Mouse (Mus musculus) adrenal gland, postnatal 36 days (tissue): Measurements from ENCODE around the gene Cyp21a1. TPM values are rescaled to one million over a fixed set of nuclear protein-coding genes. Genes with fewer than 3 reads are reported as not detected.
A peak's percentile ranks its signal among the peaks of the same experiment; 100 is the strongest.
"Not testable (repeated sequence)": the region's sequence is repeated elsewhere in the genome, so short reads cannot be mapped to it uniquely, and the experiment has no call there.

Source experiments
- DNase-seq, 2 experiments: peaks; one replicate each; pipeline ENCODE4 v3.0.0; 2021; ENCODE audit warnings: mixed read lengths in 1 of 2
- long read RNA-seq, 2 experiments: library from polyadenylated mRNA; stranded (forward); transcript quantifications; one replicate each; pipeline ENCODE4 v2.0.0; 2021; ENCODE audit warnings: borderline sequencing depth in 2 of 2
- total RNA-seq, 2 experiments: library from RNA; stranded (reverse); gene quantifications; 2 replicates each; pipeline ENCODE4 v1.2.3; 2021

Cyp21a1 gene
- total RNA-seq = 1,000 to 10,000 TPM; 6,006 to 9,312 TPM
- long read RNA-seq, experiment 1, transcript Cyp21a1-201 (10 exons, 2,058 nt) = major isoform, 12,777 of 15,768 reads
- long read RNA-seq, experiment 1, partial matches to known transcripts = 1,820 of 15,768 reads
- long read RNA-seq, experiment 1, other reads (novel, unspliced or antisense) = 1,171 of 15,768 reads
- long read RNA-seq, experiment 2, transcript Cyp21a1-201 (10 exons, 2,058 nt) = major isoform, 4,581 of 5,343 reads
- long read RNA-seq, experiment 2, partial matches to known transcripts = 368 of 5,343 reads
- long read RNA-seq, experiment 2, other reads (novel, unspliced or antisense) = 394 of 5,343 reads

DNA sequence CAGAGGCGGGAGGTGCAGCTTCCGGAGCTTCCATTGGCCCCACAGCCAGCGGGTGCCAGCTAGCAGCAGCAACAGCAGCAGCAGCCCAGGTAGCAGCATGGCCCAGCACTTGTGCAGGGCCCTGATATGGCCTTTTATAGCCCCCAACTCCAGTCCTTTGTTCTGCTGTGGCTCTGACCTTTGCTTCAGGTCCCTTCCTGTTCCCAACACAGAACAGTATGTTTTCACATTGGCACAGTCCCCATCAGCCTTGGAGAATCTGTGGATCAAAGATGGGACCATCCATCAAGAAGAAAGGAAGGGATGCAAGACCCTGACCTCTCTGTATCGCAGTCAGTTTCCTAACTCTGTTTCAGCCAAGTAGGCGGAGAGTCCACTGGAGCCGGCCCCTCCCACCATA, at the start of gene Cyp21a1:
TSS of gene Cyp21a1 (minus strand) at position 261 of the 400 bp plus-strand sequence.
- peak; percentile 68 to 81 for DNase-seq

DNA sequence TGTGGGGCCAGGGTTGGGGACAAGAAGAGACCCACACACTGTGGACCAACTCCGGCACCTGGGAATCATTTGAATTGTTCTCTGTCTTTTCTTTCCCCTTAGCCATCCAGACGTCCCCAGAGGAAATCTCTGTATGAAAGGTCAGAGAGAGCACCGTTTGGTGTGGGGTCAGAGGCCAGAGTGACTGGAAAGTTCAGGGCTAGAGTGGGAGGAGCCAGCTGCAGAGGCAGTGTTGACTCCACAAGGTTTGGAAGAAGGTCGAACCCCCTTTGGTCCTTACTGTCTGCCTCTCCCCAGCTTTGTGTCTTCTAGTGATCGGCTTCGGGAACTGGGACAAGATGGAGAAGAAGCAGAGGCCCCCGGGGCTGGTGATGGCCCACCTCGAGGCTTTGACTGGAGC, 49.1 kb upstream of the Cyp21a1 start:
- DNase-seq = no peak

DNA sequence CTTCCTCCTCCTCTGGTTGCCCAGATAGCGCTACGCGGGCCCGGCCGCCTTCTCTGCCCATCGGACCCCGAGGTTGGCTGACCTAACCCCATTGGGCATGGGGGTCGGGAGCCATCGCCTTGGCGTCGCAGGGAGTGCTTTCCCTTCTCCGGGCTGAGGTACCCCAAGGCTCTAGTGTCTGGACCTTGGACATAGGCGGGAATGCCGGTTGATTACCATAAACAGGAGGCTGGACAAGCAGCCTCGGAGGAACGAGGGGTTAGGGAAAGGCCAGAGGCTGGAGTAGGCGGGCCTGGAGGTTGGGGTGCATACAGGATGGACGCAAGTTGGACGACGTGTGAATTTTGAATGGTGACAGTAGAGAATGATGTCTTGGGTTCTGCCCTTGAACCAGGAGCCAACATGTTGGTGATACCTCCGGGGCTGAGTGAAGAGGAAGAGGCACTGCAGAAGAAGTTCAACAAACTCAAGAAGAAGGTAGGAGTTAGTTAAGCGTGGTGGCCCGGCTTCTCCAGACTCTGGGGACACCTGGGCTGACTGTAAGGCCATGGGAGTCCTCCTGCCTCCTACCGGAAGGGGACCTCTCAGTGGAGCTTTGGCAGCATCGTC, 46.3 kb upstream of the Cyp21a1 start:
- no peak for DNase-seq

DNA sequence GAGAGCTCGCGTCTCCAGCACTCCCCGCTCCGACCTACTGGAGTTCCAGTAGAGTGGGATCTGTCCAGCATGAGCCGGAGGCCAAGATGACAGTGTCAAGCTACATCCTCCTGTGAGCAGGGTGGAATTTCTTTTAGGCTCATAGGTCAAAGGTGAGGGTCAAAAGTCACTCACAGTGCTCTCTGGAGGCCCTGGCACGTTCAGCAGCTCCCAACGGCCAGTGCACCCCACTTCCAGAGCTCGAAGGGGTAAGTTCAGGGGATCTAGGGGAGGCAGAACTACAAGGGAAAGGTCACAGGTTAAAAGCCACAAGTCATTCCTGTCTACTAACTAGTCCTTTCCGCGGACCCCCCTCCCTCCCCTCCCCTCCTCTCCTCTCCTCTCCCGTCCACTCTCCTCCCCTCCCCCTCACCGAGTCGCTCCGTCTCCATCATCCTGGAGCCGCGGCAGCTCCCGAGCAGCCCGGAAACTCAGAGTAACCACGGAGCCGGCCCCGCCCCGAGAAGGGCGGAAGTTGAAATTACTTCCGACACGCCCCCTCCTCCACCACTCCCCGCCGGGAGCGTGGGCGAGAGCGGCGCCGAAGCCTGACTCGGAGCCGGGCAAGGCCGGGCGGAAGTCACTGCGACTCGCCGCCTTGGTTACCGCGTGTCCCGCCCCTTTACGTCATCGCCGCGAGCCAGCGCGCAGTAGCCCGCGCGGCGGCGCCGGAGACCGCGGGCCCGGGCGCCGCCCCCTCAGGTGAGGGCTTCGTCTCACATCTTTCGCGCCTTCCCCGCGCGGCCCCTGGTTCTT, 45.6 kb upstream of the Cyp21a1 start, which contains the start of the genes Skiv2l and Nelfe:
TSS of gene Skiv2l (minus strand) at position 489 of the 795 bp plus-strand sequence.
TSS of gene Nelfe (plus strand) at position 670 of the 795 bp plus-strand sequence.
- peak; percentile 99 for DNase-seq

DNA sequence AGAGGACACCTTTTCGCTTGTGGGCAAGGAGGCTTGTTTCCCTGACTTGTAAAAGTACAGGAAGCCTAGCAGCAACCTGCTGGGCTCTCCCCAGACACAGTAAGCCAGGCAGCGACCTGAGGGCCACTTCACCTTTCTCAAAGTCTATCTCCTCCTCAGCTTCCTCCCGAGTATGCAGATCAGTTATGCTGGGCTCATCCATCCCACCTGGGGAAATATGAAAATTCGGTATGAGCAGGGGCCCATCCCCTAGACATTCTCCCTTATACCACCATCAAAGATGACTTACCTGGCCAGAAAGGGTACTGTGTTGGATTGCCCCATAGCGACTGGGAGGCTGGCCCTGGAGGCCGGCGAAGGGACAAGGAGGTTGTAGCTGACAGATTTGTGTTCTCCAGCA, 43.3 kb upstream of the Cyp21a1 start:
- no peak for DNase-seq

DNA sequence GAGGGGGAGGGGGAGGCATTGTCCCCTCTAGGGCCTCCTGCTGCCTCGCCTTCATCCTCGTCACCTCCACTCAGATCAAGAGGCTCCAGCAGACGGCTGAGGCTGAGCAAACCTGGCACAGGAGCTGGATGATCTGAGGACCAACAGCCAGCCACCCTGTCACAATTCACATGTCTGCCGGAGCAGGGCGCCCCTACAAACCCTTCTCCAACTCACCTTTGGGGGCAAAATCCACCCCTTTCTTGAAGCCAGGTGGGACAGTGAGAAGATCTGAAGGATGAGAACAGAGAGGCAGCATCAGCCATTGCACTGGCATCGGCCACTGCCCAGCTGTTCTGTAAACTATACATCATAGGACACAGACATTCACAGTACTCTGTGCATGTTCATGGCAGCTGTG, 42.8 kb upstream of the Cyp21a1 start:
- no peak for DNase-seq

DNA sequence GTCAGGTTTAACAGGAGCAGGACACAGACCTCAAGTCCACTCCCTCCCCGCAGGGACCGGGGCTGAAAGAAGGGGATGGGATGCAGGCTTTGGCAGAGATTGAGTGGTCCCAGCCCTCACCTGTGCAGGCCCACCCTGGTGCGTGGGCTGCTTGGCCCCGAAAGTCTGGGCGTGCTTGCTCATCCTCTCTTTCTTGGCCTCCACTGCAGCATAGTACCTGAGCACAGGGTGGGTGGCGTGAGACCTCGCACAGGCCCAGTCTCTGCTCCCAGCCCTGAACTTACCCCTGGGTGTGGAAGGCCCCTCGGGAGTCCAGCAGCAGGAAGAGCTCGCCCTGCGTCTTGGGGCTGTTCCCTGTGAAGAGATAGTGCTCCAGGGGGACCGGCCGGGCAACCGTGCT, 40.5 kb upstream of the Cyp21a1 start:
- DNase-seq = no peak

DNA sequence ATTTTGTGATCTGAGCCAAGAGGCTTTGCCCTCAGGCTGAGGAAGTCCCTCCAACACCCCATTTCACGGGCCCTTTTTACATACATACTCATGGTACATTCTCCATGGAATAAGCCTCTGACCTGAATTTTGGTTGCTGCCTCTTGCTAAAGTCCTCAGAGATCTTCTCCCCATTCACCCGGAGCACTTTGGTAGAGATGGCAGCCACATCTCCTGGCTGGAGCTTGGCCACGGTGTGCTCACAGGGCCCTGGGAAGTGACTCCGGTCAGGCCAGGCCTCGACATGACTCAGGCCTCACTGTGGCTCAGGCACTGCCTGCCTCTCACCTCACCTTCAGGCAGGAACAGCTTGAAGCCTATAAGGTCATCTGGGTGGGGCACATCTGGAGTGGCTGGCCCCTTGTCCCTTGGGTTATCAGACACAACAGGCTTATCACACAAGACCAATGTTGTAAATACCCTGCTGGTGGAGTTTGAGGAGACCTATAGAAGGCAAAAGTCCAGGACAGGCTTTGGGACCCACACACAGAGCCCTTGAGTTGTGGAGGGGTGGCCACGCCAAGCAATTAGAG, 36.5 kb upstream of the Cyp21a1 start:
- DNase-seq = no peak

DNA sequence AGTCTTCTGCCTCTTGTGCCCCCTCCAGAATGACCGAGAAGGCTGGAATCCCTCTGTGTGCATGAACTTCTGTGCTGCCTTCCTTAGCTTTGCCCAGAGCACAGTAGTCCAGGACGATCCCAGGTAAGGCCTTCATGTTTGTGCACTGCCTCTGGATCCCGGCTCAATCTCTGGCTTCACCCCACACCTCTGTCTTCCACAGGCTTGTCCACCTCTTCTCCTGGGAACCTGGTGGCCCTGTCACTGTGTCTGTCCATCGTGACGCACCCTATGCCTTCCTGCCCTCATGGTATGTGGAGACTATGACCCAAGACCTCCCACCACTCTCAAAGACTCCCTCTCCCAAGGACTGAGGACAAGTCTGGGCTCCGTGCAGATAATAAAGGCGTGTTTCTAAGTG, 34.4 kb upstream of the Cyp21a1 start:
- DNase-seq = no peak

DNA sequence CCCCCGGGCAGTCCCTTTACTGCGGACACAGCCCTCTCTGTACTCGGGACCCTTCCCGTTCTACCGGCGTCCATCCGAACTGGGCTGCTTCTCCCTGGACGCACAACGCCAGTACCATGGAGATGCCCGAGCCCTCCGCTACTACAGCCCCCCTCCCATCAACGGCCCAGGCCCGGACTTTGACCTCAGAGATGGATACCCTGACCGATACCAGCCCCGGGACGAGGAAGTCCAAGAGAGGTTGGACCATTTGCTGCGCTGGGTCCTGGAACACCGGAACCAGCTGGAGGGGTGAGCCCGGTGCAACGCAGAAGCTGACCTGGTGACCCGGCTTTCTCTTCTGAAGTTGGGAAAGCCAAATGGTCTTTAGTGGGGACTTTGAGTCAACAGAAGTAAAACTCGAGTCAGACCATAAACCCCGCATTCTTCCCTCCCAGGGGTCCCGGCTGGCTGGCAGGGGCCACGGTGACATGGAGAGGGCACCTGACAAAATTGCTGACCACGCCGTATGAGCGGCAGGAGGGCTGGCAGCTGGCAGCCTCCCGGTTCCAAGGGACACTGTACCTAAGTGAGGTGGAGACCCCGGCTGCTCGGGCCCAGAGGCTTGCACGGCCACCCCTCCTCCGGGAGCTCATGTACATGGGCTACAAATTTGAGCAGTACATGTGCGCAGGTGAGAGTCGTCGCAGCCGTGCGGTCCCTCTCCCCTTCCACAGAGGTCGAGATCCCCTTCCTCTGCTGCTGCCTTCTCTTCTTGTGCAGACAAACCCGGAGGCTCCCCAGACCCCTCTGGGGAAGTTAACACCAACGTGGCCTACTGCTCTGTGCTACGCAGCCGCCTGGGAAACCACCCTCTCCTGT, 33.3 kb upstream of the Cyp21a1 start:
- peak in 1 of 2 experiments; percentile 12 for DNase-seq

DNA sequence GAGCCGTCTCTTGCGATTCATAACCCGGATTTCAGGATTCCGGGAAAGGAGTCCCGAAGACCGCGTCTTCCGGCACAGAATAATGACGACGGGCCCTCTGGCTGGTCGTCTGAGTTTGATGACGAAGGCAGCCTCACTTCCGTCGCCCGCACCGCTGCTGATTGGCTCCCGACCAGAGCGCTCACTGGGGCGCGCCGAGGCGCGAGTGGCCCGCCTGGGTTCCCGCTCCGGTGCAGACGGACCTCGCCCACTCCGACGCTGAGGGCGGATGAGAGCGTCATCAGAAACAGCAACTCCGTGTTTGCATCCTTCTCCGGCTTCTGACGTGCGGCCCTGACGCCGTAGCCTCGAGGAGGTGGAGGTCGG, 32.5 kb upstream of the Cyp21a1 start, which contains the start of the genes Stk19 and Dxo:
TSS of gene Stk19 (minus strand) at position 90 of the 366 bp plus-strand sequence.
TSS of gene Dxo (plus strand) at position 164 of the 366 bp plus-strand sequence.
- peak; percentile 97 for DNase-seq

DNA sequence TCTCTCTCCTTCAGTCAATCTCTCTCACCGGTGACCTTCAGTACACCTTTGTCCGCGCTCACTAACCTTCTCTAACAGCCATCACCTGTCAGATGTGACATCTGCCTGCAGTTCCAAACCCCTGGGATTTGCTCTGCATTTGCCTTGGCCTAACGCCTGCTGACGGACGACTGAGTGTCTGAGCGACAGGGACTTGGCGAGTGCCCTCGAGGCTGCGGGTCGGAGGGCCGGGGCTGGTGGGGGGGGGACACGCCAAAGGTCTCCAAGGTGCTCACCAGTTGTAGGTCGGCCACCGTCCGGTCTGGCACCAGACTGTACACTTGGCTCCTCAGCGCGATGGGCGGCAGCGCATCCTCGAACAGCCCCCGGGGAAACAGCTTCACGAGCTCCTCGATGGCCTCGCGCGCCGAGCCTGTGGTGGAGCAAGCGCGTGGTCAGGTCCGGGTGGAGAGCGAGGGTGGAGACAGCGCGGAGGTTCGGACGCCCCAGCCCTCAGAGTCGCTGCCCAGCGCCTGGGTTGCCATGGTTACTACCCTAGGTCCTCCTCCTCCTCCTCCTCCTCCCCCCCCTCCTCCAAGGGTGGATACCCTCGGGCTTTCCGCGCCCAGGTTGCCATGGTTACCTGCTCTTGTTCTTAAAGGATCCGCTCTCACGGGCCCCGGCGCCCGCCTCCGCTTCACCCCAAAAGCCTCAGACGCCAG, 31.9 kb upstream of the Cyp21a1 start:
- DNase-seq = peak in 1 of 2 experiments; percentile 84

DNA sequence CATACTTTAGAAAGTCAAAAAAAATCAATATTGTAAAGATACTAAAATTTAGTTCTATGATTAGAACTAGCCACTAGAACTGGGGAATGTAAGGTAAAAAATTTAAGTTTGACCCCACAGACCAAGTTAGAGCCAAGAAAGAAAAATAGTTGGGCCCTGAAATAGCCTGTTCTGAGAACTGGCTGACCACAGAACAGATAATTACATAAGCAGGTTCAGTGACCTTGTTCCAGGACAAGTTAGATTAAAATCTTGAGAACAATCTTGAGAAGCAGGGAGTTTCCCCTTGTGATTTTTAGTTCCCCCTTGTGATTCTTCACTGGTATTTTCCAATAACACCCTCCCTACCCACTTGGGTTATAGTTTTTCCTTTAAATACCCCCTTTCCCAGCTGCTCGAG, 26.4 kb upstream of the Cyp21a1 start:
- not testable (repeated sequence) for DNase-seq

DNA sequence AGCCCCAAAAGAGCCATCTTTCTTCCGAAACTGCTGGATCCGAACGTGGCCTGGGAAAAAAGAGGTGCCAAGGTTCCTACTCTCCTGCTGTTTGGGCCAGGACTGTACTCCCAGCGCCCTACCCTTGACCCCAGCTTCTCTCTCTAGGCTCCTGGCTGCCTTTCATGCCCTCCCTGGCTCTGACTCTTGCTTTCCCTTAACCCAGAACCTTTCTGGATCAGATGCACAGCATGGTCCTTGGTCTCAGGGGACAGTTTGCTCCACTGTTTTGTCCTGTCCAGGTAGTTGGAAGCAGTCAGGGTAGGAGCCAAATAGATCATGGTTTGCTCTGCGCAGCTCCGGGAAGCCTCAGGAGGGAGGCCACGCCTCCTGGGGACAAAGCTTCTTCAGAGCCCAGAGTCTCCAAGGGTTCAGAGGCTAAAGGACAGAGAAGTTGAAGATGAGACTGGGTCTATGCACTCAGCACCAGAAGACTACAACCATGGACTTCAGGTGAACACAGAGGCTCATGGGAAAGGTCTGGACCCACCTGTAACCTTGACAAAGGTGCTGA, 10.5 kb upstream of the Cyp21a1 start:
- DNase-seq = no peak

DNA sequence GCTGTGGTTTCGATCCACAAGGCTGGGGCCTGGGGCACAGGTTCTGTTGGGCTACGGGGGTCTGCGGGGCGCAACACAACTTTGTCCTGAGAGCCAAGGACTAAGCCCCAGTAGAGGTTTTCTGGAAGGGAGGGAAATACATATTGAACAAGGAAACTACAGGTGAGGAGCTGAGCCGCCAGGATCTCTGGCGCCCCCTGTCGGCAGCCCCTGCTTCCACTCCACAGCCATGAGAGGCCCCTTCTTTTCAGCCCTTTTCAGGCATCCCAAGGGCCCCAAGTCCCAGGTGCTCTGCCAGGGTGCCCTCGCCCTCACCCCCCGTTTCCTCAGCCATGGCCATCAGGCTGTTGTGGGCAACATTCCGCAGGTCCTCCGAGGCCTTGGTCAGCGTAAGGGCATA, 9.4 kb upstream of the Cyp21a1 start:
- DNase-seq = peak; percentile 55 to 76

DNA sequence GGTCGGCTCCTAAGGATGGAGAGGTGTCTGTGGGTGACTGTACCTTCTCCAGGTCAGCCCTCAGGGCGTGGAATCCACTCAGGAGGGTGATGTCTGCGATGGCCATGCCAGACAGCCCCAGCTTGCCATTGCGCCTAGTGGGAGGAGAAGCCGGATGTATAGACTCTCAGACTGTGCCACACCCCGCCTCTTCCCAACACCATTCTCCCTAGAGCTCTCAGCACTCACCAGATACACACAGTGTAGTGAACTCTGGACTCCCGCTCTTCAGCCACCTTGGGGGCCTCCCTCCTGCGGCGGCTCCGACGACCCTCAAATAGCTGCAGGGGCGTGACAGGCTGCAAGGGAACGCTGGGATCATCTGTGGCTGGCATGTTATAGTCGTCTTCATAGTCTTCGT, 6.9 kb upstream of the Cyp21a1 start:
- no peak for DNase-seq

DNA sequence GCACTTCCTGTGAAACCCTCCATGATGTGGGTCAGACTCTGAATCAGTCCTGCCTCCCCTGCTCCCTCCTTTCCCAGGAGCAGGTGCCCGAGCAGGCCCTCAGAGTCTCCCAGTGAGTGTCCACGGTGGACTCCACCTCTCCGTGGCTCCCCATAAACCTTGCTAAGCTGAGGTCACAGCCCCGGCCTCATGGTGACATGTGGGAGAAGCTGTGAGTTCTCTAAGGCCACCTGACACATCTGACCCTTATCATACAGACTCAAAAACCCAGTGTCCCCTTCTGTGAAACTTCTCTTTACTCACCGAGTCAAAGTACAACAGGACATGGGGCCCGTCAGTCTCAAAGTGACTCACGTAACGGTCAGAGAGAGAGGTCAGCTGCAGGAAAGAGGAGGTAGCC, 6.5 kb upstream of the Cyp21a1 start:
- DNase-seq = peak in 1 of 2 experiments; percentile 21

DNA sequence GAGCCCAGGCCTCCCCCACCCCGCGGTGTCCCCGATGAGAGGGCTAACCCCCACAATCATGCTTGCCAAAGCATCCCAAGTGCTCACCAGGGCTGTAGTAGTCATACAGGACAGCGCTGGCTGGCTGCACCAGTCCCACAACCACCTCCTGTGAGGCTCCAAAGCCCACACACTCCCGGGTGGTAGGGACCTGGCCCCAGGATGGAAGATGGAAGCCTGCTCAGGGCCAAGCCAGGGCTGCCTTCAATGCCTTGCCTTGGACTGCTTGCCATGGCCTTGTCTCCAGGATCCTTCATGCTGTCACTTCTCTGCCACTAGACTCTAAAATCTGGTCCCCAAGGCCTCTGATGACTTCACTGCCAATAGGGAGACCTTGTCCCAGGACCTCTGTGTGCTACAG, 6.0 kb upstream of the Cyp21a1 start:
- DNase-seq = peak; percentile 60 to 69

DNA sequence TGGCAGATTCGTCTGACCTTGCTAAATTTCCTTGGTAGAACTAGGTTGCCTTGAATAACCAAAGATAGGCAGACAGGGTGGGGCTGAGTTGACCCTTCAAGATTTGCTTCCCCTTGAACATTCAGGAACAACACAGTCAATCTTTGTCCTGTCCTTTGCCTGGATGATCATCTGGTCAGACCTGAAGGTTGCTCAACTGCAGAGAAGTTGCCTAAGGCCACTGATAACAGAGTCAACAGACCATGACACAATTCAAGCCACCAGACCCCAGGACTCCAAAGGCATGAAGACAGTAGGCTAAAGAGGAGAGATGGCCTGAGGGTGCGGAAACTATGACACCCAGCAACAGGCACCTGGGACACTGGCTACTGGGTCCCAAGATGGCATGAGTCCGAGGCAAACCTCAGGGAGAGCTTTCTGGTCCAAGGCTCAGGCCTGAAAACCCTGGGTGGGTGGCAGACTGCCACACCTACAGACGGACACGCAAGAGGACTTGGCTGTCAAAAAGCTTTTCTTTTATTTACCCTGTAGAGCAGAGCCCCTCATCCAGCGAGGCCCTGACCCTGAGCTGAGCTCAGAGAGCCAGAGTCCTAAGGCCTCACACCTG, 4.3 kb upstream of the Cyp21a1 start:
- DNase-seq = peak in 1 of 2 experiments; percentile 31

DNA sequence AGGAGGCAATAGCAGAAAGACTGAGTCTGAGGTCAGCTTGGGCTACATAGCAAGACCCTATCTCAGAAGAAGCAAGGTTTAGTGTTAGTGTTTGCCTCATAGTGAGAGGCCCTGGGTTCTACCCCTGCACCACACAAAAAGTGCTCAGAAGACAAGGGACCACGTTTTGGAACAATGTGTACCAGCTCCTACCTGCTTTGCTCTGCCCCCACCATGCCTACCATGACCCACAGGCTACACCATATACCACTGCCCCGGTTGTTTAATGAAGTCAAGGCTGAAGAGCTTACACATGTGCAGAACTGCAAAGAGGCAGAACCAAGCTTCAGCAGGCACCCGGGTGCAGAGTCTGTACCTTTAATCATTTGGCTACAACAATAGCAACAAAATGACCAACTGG, 2.8 kb upstream of the Cyp21a1 start:
- no peak for DNase-seq
